Mouse (Mus musculus) frontal cortex, adult 2 months (tissue): Measurements from ENCODE around the gene Susd2. TPM values are rescaled to one million over a fixed set of nuclear protein-coding genes. Genes with fewer than 3 reads are reported as not detected.

Experiments
- DNase-seq, 2 experiments: peaks; one replicate each; pipeline ENCODE4 v3.0.0; 2022; ENCODE audit warnings: low spot score in 1 of 2; ENCODE audit errors: extremely low spot score in 1 of 2
- polyA plus RNA-seq: library from polyadenylated mRNA; depleted of rRNA; stranded (reverse); fragments of >200 nt; gene quantifications from 2 replicates; pipeline ENCODE4 v1.2.3, GENCODE M21; 2012; rRNA removed

Gene Susd2
- 10.3 and 11.7 TPM in 2 replicates for polyA plus RNA-seq

GRCm38 (mm10) chr10:75643741-75644343 is at the start of gene Susd2:
Gene Susd2 (minus strand): TSS chr10:75644008.
- no peak for DNase-seq

DNA sequence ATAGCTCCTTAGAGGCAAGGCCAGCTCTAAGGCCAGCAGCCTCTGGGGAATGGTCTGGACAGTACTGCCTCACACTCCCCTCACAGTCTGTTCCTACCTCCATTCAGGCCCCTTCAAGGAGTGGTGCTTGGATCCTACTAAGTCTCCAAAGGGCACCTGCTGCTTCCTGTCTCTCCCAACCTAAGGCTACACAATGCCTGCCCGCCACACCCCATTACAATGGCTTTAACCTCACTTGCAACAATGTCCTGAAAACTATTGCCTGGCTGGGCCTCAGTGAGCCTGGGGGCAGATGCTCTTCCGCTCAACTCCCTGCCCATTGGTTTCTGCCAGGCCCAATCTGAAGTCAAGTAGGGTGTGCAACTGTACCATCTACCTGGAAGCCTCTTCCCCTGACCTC is 44.8 kb upstream of the Susd2 start:
- no peak for DNase-seq

GRCm38 (mm10) chr10:75686724-75687123 is 42.9 kb upstream of the Susd2 start:
- DNase-seq: no peak

GRCm38 (mm10) chr10:75684035-75685004 is 40.5 kb upstream of the Susd2 start:
- peak; percentile 86 to 90 for DNase-seq

GRCm38 (mm10) chr10:75680574-75681001 is 36.8 kb upstream of the Susd2 start:
- DNase-seq: no peak

- no peak for DNase-seq
Observed at GRCm38 (mm10) chr10:75679204-75679603, 35.4 kb upstream of the Susd2 start.

DNA sequence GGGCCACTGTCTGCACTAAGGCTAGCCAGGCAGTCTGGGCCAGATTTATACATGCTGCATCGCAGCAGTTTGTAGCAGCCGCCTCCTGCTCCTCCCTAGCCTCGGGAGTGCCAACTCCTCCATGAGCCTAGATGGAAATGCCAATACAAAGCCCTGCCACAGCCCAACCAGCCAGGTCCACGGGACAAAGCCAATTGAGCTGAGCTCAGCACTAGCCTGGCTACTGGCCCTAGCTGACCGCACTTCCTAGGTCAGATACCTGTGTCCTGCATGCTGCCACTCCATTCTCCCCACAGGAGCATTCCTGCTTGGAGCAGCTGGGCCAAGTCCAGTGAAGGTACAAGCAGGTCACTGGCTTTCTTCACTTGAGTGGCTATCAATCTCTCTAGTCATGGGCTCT is 34.2 kb upstream of the Susd2 start:
- DNase-seq: peak in 1 of 2 experiments; percentile 58

GRCm38 (mm10) chr10:75677571-75677970 is 33.8 kb upstream of the Susd2 start:
- no peak for DNase-seq

GRCm38 (mm10) chr10:75676819-75677565 is 33.2 kb upstream of the Susd2 start:
- DNase-seq: no peak

DNA sequence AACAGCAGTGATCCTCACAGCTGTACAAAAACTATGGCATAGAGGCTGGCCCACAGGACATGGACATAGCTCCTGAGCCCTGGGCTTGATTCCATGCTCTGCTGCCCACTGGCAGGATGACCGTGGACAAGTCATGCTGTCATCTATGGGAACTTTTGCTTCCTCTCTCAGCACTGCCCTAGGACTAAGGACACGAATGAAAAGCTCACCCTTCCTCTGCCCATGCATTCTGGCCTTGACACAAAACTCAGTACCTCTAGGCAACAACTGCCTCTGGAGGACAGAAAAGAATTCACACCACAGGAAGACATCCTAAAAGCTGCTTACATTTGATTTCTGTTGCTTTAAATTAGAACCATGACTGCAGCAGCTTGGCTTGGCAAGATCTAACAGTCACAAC is 32.5 kb upstream of the Susd2 start:
- DNase-seq: no peak

- DNase-seq: no peak
Observed at GRCm38 (mm10) chr10:75675594-75675993, 31.8 kb upstream of the Susd2 start.

GRCm38 (mm10) chr10:75669936-75670335 is 26.1 kb upstream of the Susd2 start:
- no peak for DNase-seq

DNA sequence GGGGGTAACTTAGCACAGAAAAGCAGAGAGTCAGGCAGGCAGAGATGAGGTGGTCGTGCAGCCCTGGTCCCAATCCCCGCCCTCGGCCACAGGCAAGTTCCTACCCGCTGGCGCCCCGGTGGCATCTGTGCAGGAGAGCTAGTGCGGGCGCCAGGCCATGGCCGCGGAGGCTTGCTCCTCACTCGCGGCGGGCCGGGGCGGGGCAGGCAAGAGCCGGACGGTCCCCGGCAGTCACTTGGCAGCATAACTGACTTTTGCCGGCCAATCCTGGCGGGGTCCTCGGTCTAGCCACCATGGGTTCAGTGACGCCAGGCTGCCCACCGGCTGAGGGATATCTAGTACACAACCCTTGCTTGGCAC is 24.1 kb upstream of the Susd2 start:
- no peak for DNase-seq

GRCm38 (mm10) chr10:75667115-75667910 is 23.5 kb upstream of the Susd2 start:
- peak; percentile 78 to 87 for DNase-seq

DNA sequence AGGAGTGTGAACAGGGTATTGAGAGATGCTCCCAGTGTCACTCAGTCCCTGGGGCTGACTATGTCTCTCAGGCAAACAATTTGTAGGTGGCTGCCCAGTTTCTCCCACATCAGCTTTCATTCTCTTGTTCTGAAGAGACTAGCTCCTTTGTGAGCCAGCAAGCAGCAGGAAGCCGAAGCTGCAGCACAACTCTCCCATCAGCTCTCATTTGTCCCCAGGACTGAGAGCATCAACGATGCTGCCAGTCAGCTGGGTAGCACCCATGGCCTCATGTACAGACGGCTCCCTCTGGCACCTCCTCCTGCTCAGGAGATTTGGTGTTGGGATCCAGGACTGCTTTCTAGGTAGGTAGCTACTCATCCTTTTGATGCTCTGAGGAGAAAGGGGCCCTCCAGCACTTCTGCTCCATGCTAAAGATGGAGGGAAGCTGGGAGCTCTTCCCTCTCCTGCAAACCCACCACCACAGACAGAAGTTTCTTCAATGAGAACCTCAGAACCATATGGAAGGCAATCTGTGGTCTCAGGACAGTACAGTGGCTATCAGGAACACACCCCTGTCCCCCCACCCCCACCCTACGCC is 22.7 kb upstream of the Susd2 start:
- peak in 1 of 2 experiments; percentile 58 for DNase-seq

- no peak for DNase-seq
Observed at GRCm38 (mm10) chr10:75664673-75665270, 21.0 kb upstream of the Susd2 start.

DNA sequence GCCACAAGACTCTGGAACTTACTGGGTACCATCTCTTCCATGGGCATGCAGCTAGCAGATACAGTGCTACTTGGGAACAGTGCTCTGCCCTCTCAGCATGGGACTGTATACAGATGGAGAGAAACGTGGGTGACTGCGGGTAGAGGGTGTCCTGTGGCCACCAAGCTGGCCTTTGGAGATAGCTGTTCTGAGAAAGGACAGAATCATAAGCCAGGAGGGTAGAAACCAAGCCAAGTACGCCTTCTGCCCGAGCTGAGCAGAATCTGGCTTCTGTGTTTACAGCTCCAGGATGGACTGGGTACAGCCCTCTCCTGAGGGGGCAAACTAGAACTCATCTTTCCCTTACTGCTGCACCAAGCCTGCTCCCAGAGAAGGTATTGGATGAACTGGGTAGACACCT is 18.8 kb upstream of the Susd2 start:
- DNase-seq: no peak

DNA sequence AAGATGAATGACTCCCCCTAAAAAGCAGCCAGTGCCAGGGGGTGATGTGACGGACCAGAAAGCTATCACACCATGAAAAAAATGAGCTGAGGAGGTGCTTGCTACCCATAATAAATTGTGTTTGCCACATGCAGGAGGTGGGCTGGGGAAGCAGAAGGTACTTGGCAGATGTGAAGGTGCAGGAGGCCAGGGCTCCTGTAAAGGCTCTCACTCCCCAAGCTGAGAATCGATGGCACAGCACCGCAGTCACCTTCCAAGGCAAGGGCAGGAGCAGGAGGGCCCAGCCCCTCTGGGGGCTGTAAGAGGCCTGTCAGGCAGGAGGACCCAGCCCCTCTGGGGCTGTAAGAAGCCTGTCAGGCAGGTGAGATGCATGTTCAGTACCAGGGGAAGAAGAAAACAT is 18.1 kb upstream of the Susd2 start:
- DNase-seq: no peak

GRCm38 (mm10) chr10:75661381-75661780 is 17.6 kb upstream of the Susd2 start:
- no peak for DNase-seq

- DNase-seq: no peak
Observed at GRCm38 (mm10) chr10:75657772-75658171, 14.0 kb upstream of the Susd2 start.
